In genomic region chr9:56382786-56383185, GRCm38 (mm10) we compare ENCODE assay signal across 18 mouse cellular contexts. TPM values are rescaled to one million over a fixed set of nuclear protein-coding genes. Genes with fewer than 3 reads are reported as not detected.
DNase-seq lines count a peak whose midpoint lies in the region; ATAC-seq and TF ChIP-seq lines count a peak whose summit lies in the region.
"Had no signal": no experiment of that assay in that cellular context is flagged by ENCODE, and none has a peak within 500 bp of the region (broad histone marks: within the 10 kb centered on the region; RNA-seq: fewer than 3 reads in every experiment).

No protein-coding gene starts in this region.

- no peaks in the 10 kb centered on the region for H3K4me1 ChIP-seq in embryonic facial prominence, embryonic 14.5 days (ENCODE audit: control insufficient read depth, insufficient read depth, low read length)
- H3K4me1 ChIP-seq in embryonic facial prominence, embryonic 10.5 days: no peaks in the 10 kb centered on the region
- H3K4me1 ChIP-seq in midbrain, postnatal 0 days (ENCODE audit: insufficient read depth, low read length): no peaks in the 10 kb centered on the region
- H3K4me1 ChIP-seq in midbrain, embryonic 15.5 days: no peaks in the 10 kb centered on the region
- H3K4me1 ChIP-seq in forebrain, postnatal 0 days (ENCODE audit: insufficient read depth): no peaks in the 10 kb centered on the region
- H3K4me1 ChIP-seq: hindbrain, embryonic 10.5 days; intestine, embryonic 15.5 days had no signal

- no peak for ATAC-seq in embryonic facial prominence, embryonic 14.5 days (ENCODE audit: low read depth)
- no peak for ATAC-seq in midbrain, postnatal 0 days (ENCODE audit: low FRiP score)
- no peak for ATAC-seq in midbrain, embryonic 15.5 days (replicated peaks)
- peak; percentile 53; the same call in 1 of the 2 replicates for ATAC-seq in forebrain, postnatal 0 days
- ATAC-seq: intestine, embryonic 15.5 days had no signal

- no peak overlapping the region for H3K27ac ChIP-seq in embryonic facial prominence, embryonic 14.5 days (replicated peaks; ENCODE audit: low read depth, low read length)
- no peak overlapping the region for H3K27ac ChIP-seq in embryonic facial prominence, embryonic 10.5 days (replicated peaks)
- H3K27ac ChIP-seq in midbrain, postnatal 0 days (ENCODE audit: low read depth, low read length): no peak overlapping the region
- H3K27ac ChIP-seq in midbrain, embryonic 15.5 days: no peak overlapping the region
- no peak overlapping the region for H3K27ac ChIP-seq in forebrain, postnatal 0 days (ENCODE audit: low read depth, low read length)
- H3K27ac ChIP-seq: hindbrain, embryonic 10.5 days; hindbrain, embryonic 14.5 days; intestine, embryonic 15.5 days had no signal

- no peak overlapping the region for H3K4me2 ChIP-seq in embryonic facial prominence, embryonic 14.5 days (ENCODE audit: low read depth, low read length)
- no peak overlapping the region for H3K4me2 ChIP-seq in midbrain, postnatal 0 days (ENCODE audit: low read depth, low read length, poor library complexity, severe bottlenecking)
- no peak overlapping the region for H3K4me2 ChIP-seq in midbrain, embryonic 15.5 days
- no peak overlapping the region for H3K4me2 ChIP-seq in forebrain, postnatal 0 days (ENCODE audit: low read depth)
- H3K4me2 ChIP-seq: heart, embryonic 12.5 days; hindbrain, embryonic 14.5 days; intestine, embryonic 15.5 days had no signal

- WGBS in embryonic facial prominence, embryonic 14.5 days: 59% methylated on average over 1 of the region's 1 CpGs
- 90% methylated on average over 1 of the region's 1 CpGs for WGBS in embryonic facial prominence, embryonic 10.5 days
- 78% methylated on average over 1 of the region's 1 CpGs for WGBS in midbrain, postnatal 0 days
- WGBS in midbrain, embryonic 15.5 days: 82% methylated on average over 1 of the region's 1 CpGs
- WGBS in forebrain, postnatal 0 days: 24% methylated on average over 1 of the region's 1 CpGs

- H3K27me3 ChIP-seq in embryonic facial prominence, embryonic 14.5 days (replicated peaks; ENCODE audit: control insufficient read depth, insufficient read depth, low read length): no peaks in the 10 kb centered on the region
- H3K27me3 ChIP-seq in embryonic facial prominence, embryonic 10.5 days (replicated peaks; ENCODE audit: low read depth, poor library complexity, severe bottlenecking): no peaks in the 10 kb centered on the region
- no peaks in the 10 kb centered on the region for H3K27me3 ChIP-seq in midbrain, postnatal 0 days (ENCODE audit: insufficient read depth, low read length)
- no peaks in the 10 kb centered on the region for H3K27me3 ChIP-seq in midbrain, embryonic 15.5 days (replicated peaks)
- H3K27me3 ChIP-seq in forebrain, postnatal 0 days (ENCODE audit: insufficient read depth, low read length): no peaks in the 10 kb centered on the region
- H3K27me3 ChIP-seq: heart, embryonic 12.5 days; intestine, embryonic 15.5 days had no signal

- TF ChIP-seq CTCF in midbrain, postnatal 0 days (IDR thresholded peaks at IDR 0.05): no peak
- no peak for TF ChIP-seq CTCF in brain, embryonic 14.5 days (IDR thresholded peaks at IDR 0.05; ENCODE audit: borderline replicate concordance, extremely low read depth, insufficient read depth, insufficient read length)
- TF ChIP-seq CTCF in forebrain, postnatal 0 days (IDR thresholded peaks at IDR 0.05; ENCODE audit: low read depth): no peak

- H3K9ac ChIP-seq in embryonic facial prominence, embryonic 14.5 days (ENCODE audit: low read depth, low read length): no peak overlapping the region
- no peak overlapping the region for H3K9ac ChIP-seq in midbrain, postnatal 0 days (replicated peaks; ENCODE audit: low read length, poor library complexity, severe bottlenecking)
- no peak overlapping the region for H3K9ac ChIP-seq in midbrain, embryonic 15.5 days
- H3K9ac ChIP-seq in forebrain, postnatal 0 days: no peak overlapping the region
- H3K9ac ChIP-seq: heart, embryonic 12.5 days; hindbrain, embryonic 14.5 days; intestine, embryonic 15.5 days had no signal

- no peaks in the 10 kb centered on the region for H3K36me3 ChIP-seq in embryonic facial prominence, embryonic 14.5 days (ENCODE audit: control insufficient read depth, insufficient read depth, low read length)
- no peaks in the 10 kb centered on the region for H3K36me3 ChIP-seq in embryonic facial prominence, embryonic 10.5 days (replicated peaks)
- H3K36me3 ChIP-seq in midbrain, postnatal 0 days (ENCODE audit: insufficient read depth, low read length): no peaks in the 10 kb centered on the region
- no peaks in the 10 kb centered on the region for H3K36me3 ChIP-seq in midbrain, embryonic 15.5 days (replicated peaks)
- H3K36me3 ChIP-seq in forebrain, postnatal 0 days (ENCODE audit: insufficient read depth): no peaks in the 10 kb centered on the region
- H3K36me3 ChIP-seq: heart, embryonic 12.5 days; hindbrain, embryonic 10.5 days; intestine, embryonic 15.5 days had no signal

- no peak for TF ChIP-seq POLR2A in brain, embryonic 14.5 days (IDR thresholded peaks at IDR 0.05; ENCODE audit: borderline replicate concordance, extremely low read depth, insufficient read depth, insufficient read length, poor library complexity, severe bottlenecking)

- H3K9me3 ChIP-seq in embryonic facial prominence, embryonic 14.5 days (ENCODE audit: control insufficient read depth, low read length): no peaks in the 10 kb centered on the region
- H3K9me3 ChIP-seq in embryonic facial prominence, embryonic 10.5 days: no peaks in the 10 kb centered on the region
- H3K9me3 ChIP-seq in midbrain, postnatal 0 days (ENCODE audit: low read length): no peaks in the 10 kb centered on the region
- no peaks in the 10 kb centered on the region for H3K9me3 ChIP-seq in midbrain, embryonic 15.5 days
- no peaks in the 10 kb centered on the region for H3K9me3 ChIP-seq in forebrain, postnatal 0 days (ENCODE audit: low read length)
- H3K9me3 ChIP-seq: heart, embryonic 12.5 days; hindbrain, embryonic 10.5 days; intestine, embryonic 15.5 days had no signal

- peak; percentile 22 for DNase-seq in embryonic facial prominence, embryonic 14.5 days (ENCODE audit: low spot score)
- DNase-seq in embryonic facial prominence, embryonic 10.5 days (ENCODE audit: low spot score): no peak
- peak; percentile 21 for DNase-seq in midbrain, postnatal 0 days (ENCODE audit: low spot score)
- DNase-seq in brain, embryonic 14.5 days (ENCODE audit: low read depth): peak; percentile 78
- DNase-seq in forebrain, postnatal 0 days: peak; percentile 45
- no peak for DNase-seq in adrenal gland, postnatal 14 days
- no peak for DNase-seq in frontal cortex, postnatal 25 days (ENCODE audit: low spot score in 2 of 2)
- DNase-seq: adrenal gland, adult 2 months; adrenal gland, postnatal 36 days; cerebellum, adult 2 months; cerebellum, postnatal 10 days; gastrocnemius, postnatal 14 days; kidney, adult 2 months had no signal

- no peak overlapping the region for H3K4me3 ChIP-seq in embryonic facial prominence, embryonic 14.5 days (ENCODE audit: low read depth, low read length)
- H3K4me3 ChIP-seq in embryonic facial prominence, embryonic 10.5 days: no peak overlapping the region
- H3K4me3 ChIP-seq in midbrain, postnatal 0 days (ENCODE audit: low read depth, low read length): no peak overlapping the region
- H3K4me3 ChIP-seq in midbrain, embryonic 15.5 days: no peak overlapping the region
- no peak overlapping the region for H3K4me3 ChIP-seq in forebrain, postnatal 0 days (ENCODE audit: low read depth, low read length)
- H3K4me3 ChIP-seq: heart, embryonic 12.5 days; hindbrain, embryonic 10.5 days; intestine, embryonic 15.5 days had no signal

RNA-seq across cellular contexts. Expression of gene Peak1, which starts 35.1 kb away (rescaled TPM):
- polyA plus RNA-seq in embryonic facial prominence, embryonic 14.5 days (2014; fragmentation: Nextera tagmentation; extraction: Ambion mirVana): 15.7 and 15.8 TPM in 2 replicates
- 7.3 and 7.5 TPM in 2 replicates for polyA plus RNA-seq in embryonic facial prominence, embryonic 10.5 days (2016; fragmentation: Nextera tagmentation; extraction: Ambion mirVana)
- total RNA-seq in midbrain, postnatal 0 days (2014; rRNA removed): 5.9 and 7.7 TPM in 2 replicates
- 2.7 and 2.8 TPM in 2 replicates for polyA plus RNA-seq in midbrain, postnatal 0 days (2015; fragmentation: Nextera tagmentation; extraction: Ambion mirVana)
- polyA plus RNA-seq in midbrain, embryonic 15.5 days (2015; fragmentation: Nextera tagmentation; extraction: Ambion mirVana): 3.8 and 4.4 TPM in 2 replicates
- polyA plus RNA-seq in brain, embryonic 14.5 days (2012; rRNA removed): 3.4 and 6.3 TPM in 2 replicates
- 7.7 TPM in 2 replicates for total RNA-seq in forebrain, postnatal 0 days (2014; rRNA removed)
- polyA plus RNA-seq in forebrain, postnatal 0 days (2015; fragmentation: Nextera tagmentation; extraction: Ambion mirVana): 2.6 and 4.1 TPM in 2 replicates
- 45.1 and 52.2 TPM in 2 replicates for total RNA-seq in adrenal gland, postnatal 14 days (2021)

RNA-seq across cellular contexts. Expression of gene Hmg20a, which starts 35.6 kb away (rescaled TPM):
- 49.8 and 59.6 TPM in 2 replicates for polyA plus RNA-seq in embryonic facial prominence, embryonic 14.5 days (2014; fragmentation: Nextera tagmentation; extraction: Ambion mirVana)
- 61.3 and 61.7 TPM in 2 replicates for polyA plus RNA-seq in embryonic facial prominence, embryonic 10.5 days (2016; fragmentation: Nextera tagmentation; extraction: Ambion mirVana)
- 62.0 and 67.9 TPM in 2 replicates for total RNA-seq in midbrain, postnatal 0 days (2014; rRNA removed)
- 73.6 and 76.3 TPM in 2 replicates for polyA plus RNA-seq in midbrain, postnatal 0 days (2015; fragmentation: Nextera tagmentation; extraction: Ambion mirVana)
- polyA plus RNA-seq in midbrain, embryonic 15.5 days (2015; fragmentation: Nextera tagmentation; extraction: Ambion mirVana): 90.2 and 97.0 TPM in 2 replicates
- 84.9 and 96.5 TPM in 2 replicates for polyA plus RNA-seq in brain, embryonic 14.5 days (2012; rRNA removed)
- 49.5 and 64.7 TPM in 2 replicates for total RNA-seq in forebrain, postnatal 0 days (2014; rRNA removed)
- 58.2 and 74.1 TPM in 2 replicates for polyA plus RNA-seq in forebrain, postnatal 0 days (2015; fragmentation: Nextera tagmentation; extraction: Ambion mirVana)
- total RNA-seq in adrenal gland, postnatal 14 days (2021): 33.3 and 37.3 TPM in 2 replicates

Comparison
In these comparisons a context has a peak if more than half of its experiments do, and no peak if none do; other contexts are left out.
1. DNase-seq: peak in embryonic facial prominence, embryonic 14.5 days (single experiment), midbrain, postnatal 0 days (single experiment), brain, embryonic 14.5 days (single experiment) and forebrain, postnatal 0 days (single experiment); none in embryonic facial prominence, embryonic 10.5 days (single experiment), adrenal gland, postnatal 14 days (single experiment) and frontal cortex, postnatal 25 days (0 of 2).